Mouse (Mus musculus) Patski (cell line): ENCODE measurements at regions not wholly inside any gene's neighbourhood (a gene's known extent, or its start where the extent isn't known, plus 50 kb on each side); places are given as distances from the start of the nearest gene placed in this dataset.

Experiments
- ATAC-seq: fragments of 100-300 bp; one replicate; pipeline ENCODE4 v1.8.0; 2021
- CTCF ChIA-PET: fragments of 350-600 bp; sonication (Branson Sonifier 250); formaldehyde crosslinking; loops from one replicate; lab custom pipeline; 2022; ENCODE audit warnings: inconsistent platforms; lab: Charles Lee
- POLR2A ChIA-PET: fragments of 350-600 bp; sonication (Branson Sonifier 250); formaldehyde crosslinking; loops from one replicate; lab custom pipeline; 2022; ENCODE audit warnings: antibody characterized with exemption, inconsistent platforms; lab: Charles Lee
- DNase-seq: peaks from one replicate; pipeline ENCODE4 v3.0.0-alpha.2; 2011; ENCODE audit warnings: low read depth, low spot score
- H3K27me3 ChIP-seq: fragments of 371-371 bp; one replicate; pipeline ENCODE4 v1.5.1; 2021
- CTCF ChIP-seq: fragments of 100-300 bp; IDR thresholded peaks from one replicate; pipeline ENCODE4 v1.5.1; 2021
- in situ Hi-C: fragments of 300-500 bp; cut with MboI; formaldehyde crosslinking; loops from 3 replicates; pipeline ENCODE4 v1.11.1; 2018; ENCODE audit warnings: low pct_unique_long_range_greater_than_20kb, mixed read lengths

DNA sequence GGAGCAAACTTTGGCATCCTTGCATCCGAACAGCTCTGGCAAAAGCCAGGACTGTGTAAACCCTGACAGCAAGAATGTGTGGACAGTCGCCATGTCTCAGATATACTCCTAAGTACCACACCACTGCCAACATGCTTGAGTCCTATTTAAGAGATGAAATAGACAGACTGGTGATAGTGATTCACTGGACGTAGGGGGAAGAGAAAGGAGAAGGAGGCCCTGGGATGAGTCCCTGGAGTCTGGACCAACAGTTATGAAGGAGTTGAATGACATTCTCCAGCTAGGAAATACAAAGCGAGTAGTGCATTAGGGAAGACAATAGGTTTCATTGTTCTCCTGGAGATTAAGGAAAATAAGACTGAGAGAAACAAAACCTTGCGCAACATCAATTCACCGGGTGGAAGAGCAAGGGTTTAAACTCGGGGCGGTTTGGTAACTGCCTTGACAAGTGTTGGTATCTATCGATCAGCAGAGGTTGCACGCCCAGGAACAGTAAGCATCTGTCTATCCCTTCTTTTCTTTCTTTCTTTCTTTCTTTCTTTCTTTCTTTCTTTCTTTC, 54.3 kb upstream of the Nrbf2 start:
- POLR2A ChIA-PET = no interaction called here
- no peak for ATAC-seq

DNA sequence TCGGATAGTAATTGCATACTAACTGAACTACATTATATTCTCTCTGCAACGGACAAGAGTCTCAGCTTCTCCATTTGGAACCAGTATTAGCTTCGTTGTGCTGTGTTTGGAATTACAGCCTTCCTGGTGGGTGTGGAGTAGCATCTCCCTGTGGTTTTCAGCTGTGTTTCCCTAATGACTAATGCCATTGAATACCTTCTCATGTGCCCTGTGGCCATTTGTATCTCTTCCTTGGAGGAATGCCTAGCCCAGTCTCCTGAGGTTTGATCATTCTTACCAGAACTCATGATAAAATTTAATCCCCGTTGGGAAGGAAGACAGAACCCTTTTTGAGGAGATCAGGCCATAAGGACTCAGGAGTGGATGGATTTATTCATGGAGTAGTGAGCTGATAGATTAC, 59.6 kb upstream of the Nrbf2 start:
- DNase-seq = no peak
- no peak for ATAC-seq
- ChIA-PET POLR2A (no interaction called here), CTCF (no interaction called here)
- H3K27me3 ChIP-seq = peaks cover 5% of the 10 kb centered on the region
- TF ChIP-seq CTCF = no peak
- in situ Hi-C loops = no loop called here

More for the DNA sequence above, 54.3 kb upstream of the Nrbf2 start:
- no peak for TF ChIP-seq CTCF
- no peak for DNase-seq
- CTCF ChIA-PET = no interaction called here
- in situ Hi-C loops = no loop called here
- peaks cover 5% of the 10 kb centered on the region for H3K27me3 ChIP-seq

DNA sequence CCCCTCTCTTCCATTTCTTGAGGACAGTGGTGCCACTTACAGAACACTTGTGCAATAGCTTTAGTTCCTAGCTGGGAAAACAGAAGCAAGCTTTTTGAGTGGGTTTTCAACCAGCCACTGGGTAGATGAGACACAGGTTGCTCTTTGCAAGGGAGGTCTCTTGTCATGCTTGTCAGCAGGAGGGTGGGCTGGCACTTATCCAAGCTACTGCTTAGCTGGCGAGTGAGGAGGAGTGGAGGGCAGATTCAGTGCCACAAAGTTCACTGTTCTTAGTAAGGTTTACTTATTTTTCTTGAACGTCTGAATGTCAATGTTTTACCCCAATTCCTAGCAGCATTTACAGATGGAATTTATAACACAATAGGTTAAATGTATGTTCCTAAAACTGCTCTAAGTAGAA, 65.9 kb upstream of the Nrbf2 start:
- in situ Hi-C loops = no loop called here
- ATAC-seq (no peak), DNase-seq (no peak)
- H3K27me3 ChIP-seq = peaks cover 6% of the 10 kb centered on the region
- ChIA-PET POLR2A (no interaction called here), CTCF (no interaction called here)
- TF ChIP-seq CTCF = no peak

DNA sequence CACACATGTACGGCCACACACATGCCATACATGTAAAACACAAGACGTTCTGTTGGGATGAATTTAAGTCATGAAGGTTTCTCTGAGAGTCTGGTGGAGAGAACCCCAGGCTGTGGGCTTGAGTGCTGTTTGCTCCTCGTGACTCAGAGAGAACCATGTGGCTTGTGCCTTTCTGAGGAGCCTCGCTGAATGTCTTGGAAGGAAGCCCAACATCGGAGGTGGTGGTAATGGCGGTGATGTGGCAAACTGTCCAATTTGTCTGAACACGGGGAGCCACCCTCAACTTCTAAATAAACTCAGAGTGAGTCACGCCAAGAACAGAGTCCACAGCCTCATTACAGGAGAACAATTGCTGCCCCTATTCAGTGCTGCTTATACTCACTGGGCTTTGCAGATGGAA, 75.7 kb upstream of the Nrbf2 start:
- POLR2A ChIA-PET = no interaction called here
- in situ Hi-C loops = no loop called here

DNA sequence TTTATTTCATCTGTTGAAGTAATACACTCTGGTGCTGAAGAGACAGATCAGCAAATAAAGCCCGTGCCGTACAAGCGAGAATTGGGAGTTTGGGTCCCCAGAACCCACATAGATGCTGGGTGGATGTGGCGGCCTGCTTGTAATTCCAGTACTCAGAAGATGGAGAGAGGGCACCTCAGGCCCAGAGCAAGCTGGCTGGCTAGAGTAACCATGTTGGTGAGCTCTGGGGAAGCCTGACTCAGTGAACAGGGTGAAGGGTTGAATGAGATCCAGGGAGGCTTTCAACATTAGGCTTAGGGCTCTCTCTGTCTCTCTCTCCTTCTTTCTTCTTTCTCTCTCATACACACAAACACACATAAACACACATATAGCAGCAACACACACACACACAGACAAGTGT, 76.2 kb upstream of the Nrbf2 start:
- in situ Hi-C loops = no loop called here
- TF ChIP-seq CTCF = no peak
- DNase-seq (no peak), ATAC-seq (no peak)
- ChIA-PET CTCF (no interaction called here), POLR2A (no interaction called here)
- H3K27me3 ChIP-seq = peaks cover 3% of the 10 kb centered on the region

More for the DNA sequence above, 75.7 kb upstream of the Nrbf2 start:
- ATAC-seq (peak; percentile 91), DNase-seq (peak; percentile 80)
- H3K27me3 ChIP-seq = peaks cover 6% of the 10 kb centered on the region
- no peak for TF ChIP-seq CTCF
- CTCF ChIA-PET = no interaction called here

DNA sequence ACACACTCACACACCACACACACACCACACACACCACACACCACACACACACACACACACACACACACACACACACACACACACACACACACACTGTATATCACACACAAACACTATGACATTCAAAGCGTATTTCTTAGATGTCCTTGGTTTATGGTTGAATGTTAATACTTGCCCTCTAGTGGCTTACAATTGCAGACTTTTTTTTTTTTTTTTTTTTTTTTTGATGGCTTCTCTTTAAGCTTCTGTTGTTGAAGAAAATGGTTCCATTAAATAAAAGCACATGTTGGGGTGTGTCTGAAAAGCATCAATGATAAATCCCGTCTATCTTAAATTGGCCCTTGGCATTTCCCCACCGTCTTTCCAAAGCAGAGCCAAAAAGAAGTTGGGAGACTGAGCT, 79.5 kb upstream of the Nrbf2 start:
- H3K27me3 ChIP-seq = no peaks in the 10 kb centered on the region
- DNase-seq = no peak
- CTCF ChIA-PET = no interaction called here
- in situ Hi-C loops = no loop called here
- TF ChIP-seq CTCF = no peak
- no peak for ATAC-seq
- POLR2A ChIA-PET = no interaction called here

DNA sequence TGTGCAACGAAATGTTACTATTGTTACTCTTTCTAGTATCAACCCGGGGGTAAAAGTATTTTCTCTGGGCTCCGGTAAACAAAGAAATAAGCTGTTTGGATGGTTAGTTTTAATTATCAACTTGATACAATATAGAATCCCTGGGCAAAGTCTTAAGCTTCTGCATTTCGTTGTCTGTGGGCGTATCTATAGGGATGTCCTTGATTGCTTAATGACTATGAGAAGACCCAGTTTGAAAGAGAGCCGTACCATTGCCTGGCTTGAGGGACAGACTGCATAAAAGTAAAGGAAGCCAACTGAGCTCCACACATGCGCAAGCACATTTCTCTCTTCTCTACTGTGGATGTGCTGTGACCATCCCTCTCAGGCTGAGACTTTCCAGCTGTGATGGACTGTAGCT, 80.1 kb upstream of the Nrbf2 start:
- H3K27me3 ChIP-seq = no peaks in the 10 kb centered on the region
- no peak for TF ChIP-seq CTCF
- DNase-seq = no peak
- POLR2A ChIA-PET = no interaction called here
- in situ Hi-C loops = no loop called here
- CTCF ChIA-PET = no interaction called here
- ATAC-seq = no peak

DNA sequence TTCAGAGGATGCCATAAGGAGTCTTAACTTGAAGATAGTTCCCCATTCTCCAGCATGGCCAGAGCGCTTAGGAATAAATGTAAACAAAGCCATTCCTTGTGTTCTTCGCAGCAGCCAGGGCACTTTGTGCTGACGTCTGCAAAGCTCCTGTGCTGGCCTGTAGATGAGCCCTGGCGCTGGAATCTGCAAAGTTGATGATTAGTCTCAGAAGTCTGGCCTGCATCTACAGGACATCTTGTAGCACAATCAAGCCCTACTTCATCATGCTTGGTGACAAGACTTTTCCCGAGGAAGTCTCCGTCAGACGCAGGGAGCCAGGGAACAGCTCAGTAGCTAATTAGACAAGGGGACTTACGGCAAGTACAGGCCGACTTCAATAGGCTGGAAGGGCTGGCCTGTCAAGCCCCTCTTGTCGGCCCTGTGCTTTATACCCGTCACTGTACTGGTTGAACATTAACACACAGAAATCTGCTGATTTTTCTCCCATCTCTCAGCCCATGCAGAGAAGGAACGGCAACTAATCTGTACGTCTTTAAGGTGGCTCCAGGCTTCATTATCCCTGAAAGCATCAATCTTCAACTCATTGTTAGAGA, 87.6 kb upstream of the Nrbf2 start:
- no peak for DNase-seq
- CTCF ChIA-PET = no interaction called here
- no peak for TF ChIP-seq CTCF

DNA sequence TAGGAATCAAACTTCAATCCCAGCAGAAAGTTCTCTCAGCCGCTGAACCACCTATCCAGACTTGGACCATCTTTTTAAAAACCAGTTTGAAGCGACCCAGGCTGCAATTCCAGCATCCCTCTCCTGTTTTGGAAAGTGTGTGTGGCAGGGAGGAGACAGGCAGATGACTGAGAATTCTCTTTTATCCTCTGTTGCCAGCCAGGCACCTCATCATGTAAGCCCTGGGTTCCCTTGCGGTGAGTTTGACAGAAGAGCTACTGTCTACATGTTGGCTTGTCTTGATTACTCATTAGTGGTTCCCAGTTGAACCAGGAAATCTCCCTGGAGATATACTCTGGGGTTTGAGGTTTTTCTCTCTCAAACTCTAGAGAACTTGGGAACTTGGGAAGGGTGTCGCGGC, 91.5 kb upstream of the Nrbf2 start:
- CTCF ChIA-PET = interaction anchor here (1.1 to 2.0 kb wide), 2 partner anchors 7 to 789 kb away, joined by 3 to 6 read pairs; no protein-coding TSS in a partner anchor
- no peak for ATAC-seq
- in situ Hi-C loops = no loop called here

More for the DNA sequence above, 87.6 kb upstream of the Nrbf2 start:
- H3K27me3 ChIP-seq = no peaks in the 10 kb centered on the region
- in situ Hi-C loops = no loop called here
- POLR2A ChIA-PET = no interaction called here
- no peak for ATAC-seq

DNA sequence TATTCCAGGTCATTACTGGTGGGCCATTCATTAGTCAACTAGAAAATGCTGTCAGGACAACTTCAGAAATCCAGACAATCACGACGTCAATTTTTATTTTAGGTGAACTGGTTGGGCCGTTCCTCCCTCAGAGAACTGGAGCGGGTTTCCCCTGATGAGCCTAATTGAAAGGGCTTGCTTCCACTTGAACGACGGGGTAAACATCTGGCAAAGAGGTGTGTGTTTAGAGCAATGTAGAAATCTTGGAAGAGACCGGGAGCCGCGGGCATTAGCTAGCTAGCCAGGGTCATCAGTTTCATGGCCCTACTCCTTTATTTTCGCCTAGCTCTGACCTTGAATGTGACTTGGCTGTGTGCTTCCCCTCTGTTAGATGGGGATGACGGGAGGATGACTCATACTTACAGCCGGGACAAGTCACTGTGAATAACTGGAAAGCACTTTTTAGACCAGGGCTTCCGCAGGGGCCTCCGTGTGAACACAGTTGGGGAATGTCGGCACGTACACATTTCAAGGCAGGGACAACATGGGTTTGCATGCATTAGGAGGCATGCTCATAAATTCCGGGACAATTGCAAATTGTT, 92.6 kb upstream of the Nrbf2 start:
- DNase-seq (peak; percentile 28), ATAC-seq (peak; percentile 54)
- ChIA-PET CTCF (no interaction called here), POLR2A (no interaction called here)
- H3K27me3 ChIP-seq = no peaks in the 10 kb centered on the region
- TF ChIP-seq CTCF = no peak
- in situ Hi-C loops = no loop called here

More for the DNA sequence above, 91.5 kb upstream of the Nrbf2 start:
- DNase-seq = no peak
- no peaks in the 10 kb centered on the region for H3K27me3 ChIP-seq
- TF ChIP-seq CTCF = no peak
- POLR2A ChIA-PET = no interaction called here

DNA sequence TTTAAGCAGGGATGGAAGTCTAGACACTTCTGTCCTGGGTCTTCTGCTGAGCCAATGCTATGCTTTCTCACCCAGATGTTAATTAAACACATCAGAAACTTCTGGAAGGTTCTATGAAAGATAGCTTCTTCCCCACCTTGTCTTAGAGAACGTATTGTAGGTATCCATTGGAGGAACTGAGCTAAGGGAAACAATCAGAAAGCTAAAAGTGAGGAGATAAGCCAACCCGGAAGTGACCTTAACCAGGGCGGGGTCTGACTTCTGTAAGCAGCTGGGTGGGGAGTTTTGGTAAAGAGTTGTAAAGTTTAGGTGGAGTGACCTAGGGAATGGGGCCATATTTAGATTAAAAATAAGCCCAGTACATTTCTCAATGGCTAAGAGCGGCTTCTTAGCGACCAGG, 95.1 kb upstream of the Nrbf2 start:
- CTCF ChIA-PET = no interaction called here
- TF ChIP-seq CTCF = no peak
- in situ Hi-C loops = no loop called here

More for the DNA sequence above, 95.1 kb upstream of the Nrbf2 start:
- DNase-seq (no peak), ATAC-seq (no peak)
- POLR2A ChIA-PET = no interaction called here
- no peaks in the 10 kb centered on the region for H3K27me3 ChIP-seq
